Mouse (Mus musculus): ENCODE measurements around the gene Cd5. TPM values are rescaled to one million over a fixed set of nuclear protein-coding genes. Genes with fewer than 3 reads are reported as not detected.

The Cd5 gene
- total RNA-seq, 2 experiments from 2014 or later, result 0.20 TPM; not detected in 1

Other genes with a start within 250 kb of the Cd5 start
- 10 to 100 TPM; 42.0 to 55.1 TPM for gene Cpsf7, start 213.7 kb downstream of the Cd5 start, total RNA-seq (2021)
- 10 to 100 TPM; 61.6 to 63.5 TPM for gene Sdhaf2, start 212.9 kb downstream of the Cd5 start, total RNA-seq (2021)
- 10 to 100 TPM; 15.9 to 21.5 TPM for gene Tmem216, start 182.8 kb downstream of the Cd5 start, total RNA-seq (2021)
- gene Cyb561a3, start 161.8 kb downstream of the Cd5 start, total RNA-seq (2021), result 10 to 100 TPM; 17.8 to 21.7 TPM
- 1 to 10 TPM; 8.2 to 8.6 TPM for gene Tmem138, start 161.6 kb downstream of the Cd5 start, total RNA-seq (2021)
- gene Ddb1, start 133.7 kb downstream of the Cd5 start, total RNA-seq (2021), result 100 to 1,000 TPM; 272 to 288 TPM
- 10 to 100 TPM; 18.0 to 20.7 TPM for gene Tkfc, start 133.3 kb downstream of the Cd5 start, total RNA-seq (2021)
- under 1 TPM; 0.26 to 0.60 TPM for gene Vwce, start 104.8 kb downstream of the Cd5 start, total RNA-seq (2021)
- not detected for gene Pga5, start 60.9 kb downstream of the Cd5 start, total RNA-seq (2021)
- gene Vps37c, start 50.3 kb downstream of the Cd5 start, total RNA-seq (2021), result 10 to 100 TPM; 21.1 to 30.5 TPM
- under 1 TPM in 1 of 2 experiments, not detected in 1; 0.17 TPM for gene Cd6, start 91.1 kb upstream of the Cd5 start, total RNA-seq (2021)
- 1 to 10 TPM; 3.2 to 4.0 TPM for gene Slc15a3, start 100.7 kb upstream of the Cd5 start, total RNA-seq (2021)
- 10 to 100 TPM; 34.5 to 36.1 TPM for gene Tmem132a, start 130.9 kb upstream of the Cd5 start, total RNA-seq (2021)
- 100 to 1,000 TPM; 132 to 167 TPM for gene Tmem109, start 143.0 kb upstream of the Cd5 start, total RNA-seq (2021)
- gene Prpf19, start 156.2 kb upstream of the Cd5 start, total RNA-seq (2021), result 100 to 1,000 TPM; 122 to 188 TPM
- gene Zp1, start 181.6 kb upstream of the Cd5 start, total RNA-seq (2021), result not detected
- not detected for gene Ptgdr2, start 198.2 kb upstream of the Cd5 start, total RNA-seq (2021)
- gene Ccdc86, start 210.3 kb upstream of the Cd5 start, total RNA-seq (2021), result 10 to 100 TPM; 16.8 to 18.4 TPM
- 10 to 100 TPM in 1 of 2 experiments, under 1 TPM in 1; 0.73 to 23.5 TPM for gene Ms4a10, start 235.7 kb upstream of the Cd5 start, total RNA-seq (2021)